Mouse (Mus musculus) large intestine, adult 2 months (tissue): Measurements from ENCODE around the gene Efhd1. TPM values are rescaled to one million over a fixed set of nuclear protein-coding genes. Genes with fewer than 3 reads are reported as not detected.

ENCODE experiments used
- polyA plus RNA-seq: library from polyadenylated mRNA; depleted of rRNA; stranded (reverse); fragments of >200 nt; gene quantifications from 2 replicates; pipeline ENCODE4 v1.2.3, GENCODE M21; 2012; rRNA removed

The Efhd1 gene
- polyA plus RNA-seq, 1 experiment, result 0.51 TPM

Other genes starting within 250 kb of the Efhd1 start
- gene Alppl2, start 174.4 kb upstream of the Efhd1 start, polyA plus RNA-seq, result 1.5 and 6.3 TPM in 2 replicates
- gene Alpi, start 162.8 kb upstream of the Efhd1 start, polyA plus RNA-seq, result 177 and 718 TPM in 2 replicates
- 0.38 and 0.96 TPM in 2 replicates for gene Akp3, start 139.4 kb upstream of the Efhd1 start, polyA plus RNA-seq
- gene Ecel1, start 107.8 kb upstream of the Efhd1 start, polyA plus RNA-seq, result 0.05 and 0.06 TPM in 2 replicates
- not detected in 2 replicates for gene Prss56, start 81.0 kb upstream of the Efhd1 start, polyA plus RNA-seq
- gene Chrnd, start 73.8 kb upstream of the Efhd1 start, polyA plus RNA-seq, result not detected in 2 replicates
- gene Chrng, start 59.7 kb upstream of the Efhd1 start, polyA plus RNA-seq, result not detected in 2 replicates
- gene Eif4e2, start 50.4 kb upstream of the Efhd1 start, polyA plus RNA-seq, result 43.3 and 45.7 TPM in 2 replicates
- gene Gigyf2, start 62.6 kb downstream of the Efhd1 start, polyA plus RNA-seq, result 22.9 and 35.6 TPM in 2 replicates
- gene Kcnj13, start 130.4 kb downstream of the Efhd1 start, polyA plus RNA-seq, result 2.8 and 18.9 TPM in 2 replicates
- 0.19 TPM in 1 of 2 replicates, not detected in the other for gene Snorc, start 205.9 kb downstream of the Efhd1 start, polyA plus RNA-seq
- 2.1 and 2.3 TPM in 2 replicates for gene Neu2, start 245.5 kb downstream of the Efhd1 start, polyA plus RNA-seq